Mouse (Mus musculus) heart, embryonic 11.5 days (tissue): ENCODE measurements around the gene Tax1bp1. TPM values are rescaled to one million over a fixed set of nuclear protein-coding genes. Genes with fewer than 3 reads are reported as not detected.

Source experiments
- ATAC-seq: fragments of 200-750 bp; cut with Nextera tagmentation; replicated peaks from 2 replicates; pipeline ENCODE4 v1.8.0; 2017; ENCODE audit warnings: moderate library complexity; ENCODE audit not compliant: insufficient number of reproducible peaks, low FRiP score, low TSS enrichment
- H3K27ac ChIP-seq: fragments of 300-500 bp; sonication (generic); 2 replicates; pipeline ENCODE4 v1.5.1; 2014; ENCODE audit warnings: mild to moderate bottlenecking, low read depth, low read length
- H3K27me3 ChIP-seq: fragments of 300-500 bp; sonication (generic); 2 replicates; pipeline ENCODE4 v1.6.1; 2014; ENCODE audit warnings: mild to moderate bottlenecking, low read length, mixed read lengths; ENCODE audit not compliant: control insufficient read depth, insufficient read depth
- H3K36me3 ChIP-seq: fragments of 300-500 bp; sonication (generic); 2 replicates; pipeline ENCODE4 v1.6.1; 2014; ENCODE audit warnings: mild to moderate bottlenecking, low read length, moderate library complexity, mixed read lengths; ENCODE audit not compliant: control insufficient read depth, insufficient read depth
- H3K4me1 ChIP-seq: fragments of 300-500 bp; sonication (generic); 2 replicates; pipeline ENCODE4 v1.6.1; 2014; ENCODE audit warnings: low read length; ENCODE audit not compliant: control insufficient read depth, insufficient read depth
- H3K4me2 ChIP-seq: fragments of 300-500 bp; sonication (generic); 2 replicates; pipeline ENCODE4 v1.6.1; 2014; ENCODE audit warnings: mild to moderate bottlenecking, moderate library complexity
- H3K4me3 ChIP-seq: fragments of 300-500 bp; sonication (generic); 2 replicates; pipeline ENCODE4 v1.5.1; 2014; ENCODE audit warnings: low read depth, low read length
- H3K9ac ChIP-seq: fragments of 300-500 bp; sonication (generic); 2 replicates; pipeline ENCODE4 v1.6.1; 2014; ENCODE audit warnings: mild to moderate bottlenecking, low read depth, low read length, moderate library complexity
- H3K9me3 ChIP-seq: fragments of 300-500 bp; sonication (generic); replicated peaks from 2 replicates; pipeline ENCODE4 v1.6.1; 2016; ENCODE audit warnings: low read length; ENCODE audit not compliant: control insufficient read depth
- WGBS: fragments of 180-500 bp; shearing (Covaris S2); extraction: QIAGEN DNeasy Blood & Tissue Kit; methylation state at CpG from one replicate; pipeline ENCODE4 v1.1.7; 2014; ENCODE audit not compliant: insufficient replicate concordance; 5-methylcytosine and 5-hydroxymethylcytosine counted together
- polyA plus RNA-seq: library from polyadenylated mRNA; unstranded; fragments of >200 nt; fragmentation: Nextera tagmentation; extraction: Ambion mirVana; gene quantifications from 2 replicates; pipeline ENCODE4 v1.2.1, GENCODE M21; 2014

Gene Tax1bp1
- polyA plus RNA-seq, 1 experiment from 2014 or later: 92.5 TPM

GRCm38 (mm10) chr6:52796035-52796598 lies 82.6 kb downstream of the Tax1bp1 start:
- ATAC-seq: peak; percentile 9; the same call in 1 of the 2 replicates
- Histone ChIP-seq H3K27ac (peak overlapping the region; percentile 74), H3K4me2 (no peak overlapping the region), H3K27me3 (no peaks in the 10 kb centered on the region), H3K9me3 (no peaks in the 10 kb centered on the region), H3K4me3 (no peak overlapping the region), H3K9ac (no peak overlapping the region), H3K36me3 (no peaks in the 10 kb centered on the region), H3K4me1 (peaks cover 20% of the 10 kb centered on the region)
- 52% methylated on average over 9 of the region's 9 CpGs for WGBS

GRCm38 (mm10) chr6:52796691-52797090 lies 83.2 kb downstream of the Tax1bp1 start:
- Histone ChIP-seq H3K9ac (no peak overlapping the region), H3K27me3 (no peaks in the 10 kb centered on the region), H3K4me3 (no peak overlapping the region), H3K9me3 (no peaks in the 10 kb centered on the region), H3K27ac (peak overlapping the region; percentile 74; the same call in 1 of the 2 replicates), H3K4me2 (no peak overlapping the region), H3K4me1 (peaks cover 20% of the 10 kb centered on the region), H3K36me3 (no peaks in the 10 kb centered on the region)
- no peak for ATAC-seq
- 38% methylated on average over 1 of the region's 1 CpGs for WGBS

GRCm38 (mm10) chr6:52797252-52797800 lies 83.8 kb downstream of the Tax1bp1 start:
- ATAC-seq: no peak
- Histone ChIP-seq H3K9ac (no peak overlapping the region), H3K27ac (no peak overlapping the region), H3K36me3 (no peaks in the 10 kb centered on the region), H3K4me2 (no peak overlapping the region), H3K27me3 (no peaks in the 10 kb centered on the region), H3K4me3 (no peak overlapping the region), H3K9me3 (no peaks in the 10 kb centered on the region), H3K4me1 (peaks cover 19% of the 10 kb centered on the region)
- WGBS: 46% methylated on average over 6 of the region's 6 CpGs

GRCm38 (mm10) chr6:52802181-52802580 lies 88.7 kb downstream of the Tax1bp1 start:
- 64% methylated on average over 9 of the region's 9 CpGs for WGBS
- no peak overlapping the region for H3K27ac ChIP-seq
- peaks cover 5% of the 10 kb centered on the region for H3K4me1 ChIP-seq
- no peaks in the 10 kb centered on the region for H3K36me3 ChIP-seq
- H3K4me3 ChIP-seq: no peak overlapping the region
- no peaks in the 10 kb centered on the region for H3K9me3 ChIP-seq
- H3K4me2 ChIP-seq: no peak overlapping the region
- no peak for ATAC-seq
- H3K27me3 ChIP-seq: no peaks in the 10 kb centered on the region
- H3K9ac ChIP-seq: no peak overlapping the region

GRCm38 (mm10) chr6:52805237-52805856 lies 91.8 kb downstream of the Tax1bp1 start:
- no peaks in the 10 kb centered on the region for H3K9me3 ChIP-seq
- WGBS: 88% methylated on average over 3 of the region's 3 CpGs
- H3K27ac ChIP-seq: no peak overlapping the region
- H3K36me3 ChIP-seq: no peaks in the 10 kb centered on the region
- no peak overlapping the region for H3K4me3 ChIP-seq
- no peak overlapping the region for H3K9ac ChIP-seq
- H3K4me2 ChIP-seq: no peak overlapping the region
- no peaks in the 10 kb centered on the region for H3K27me3 ChIP-seq
- no peaks in the 10 kb centered on the region for H3K4me1 ChIP-seq
- no peak for ATAC-seq

Other genes starting within 250 kb of the Tax1bp1 start
- gene Hibadh, start 73.3 kb upstream of the Tax1bp1 start, polyA plus RNA-seq: 86.9 and 93.0 TPM in 2 replicates